Mouse (Mus musculus) heart, adult 9 months (tissue): ENCODE results near the gene Nop9.

Experiments
- DNase-seq, 2 experiments: peaks; one replicate each; pipeline ENCODE4 v3.0.0; 2022; ENCODE audit warnings: low spot score in 2 of 2

The Nop9 gene

GRCm38 (mm10) chr14:55727889-55728685 is 17.4 kb upstream of the Nop9 start:
- DNase-seq = no peak

GRCm38 (mm10) chr14:55730116-55730515 is 15.4 kb upstream of the Nop9 start:
- no peak for DNase-seq

- no peak for DNase-seq
These were observed 14.9 kb upstream of the Nop9 start for GRCm38 (mm10) chr14:55730531-55731032.

- DNase-seq = no peak
These were observed 11.6 kb upstream of the Nop9 start for GRCm38 (mm10) chr14:55733889-55734288.

- DNase-seq = no peak
These were observed 10.6 kb upstream of the Nop9 start for GRCm38 (mm10) chr14:55734869-55735268.

GRCm38 (mm10) chr14:55735334-55735733 is 10.2 kb upstream of the Nop9 start:
- no peak for DNase-seq

- no peak for DNase-seq
These were observed 9.7 kb upstream of the Nop9 start for GRCm38 (mm10) chr14:55735758-55736157.

GRCm38 (mm10) chr14:55737086-55737687 is 8.3 kb upstream of the Nop9 start:
- DNase-seq = no peak

- peak; percentile 70 to 88 for DNase-seq
These were observed 1.8 kb upstream of the Nop9 start for GRCm38 (mm10) chr14:55743711-55744110.

GRCm38 (mm10) chr14:55745861-55746237 is 356 bp downstream of the Nop9 start:
- DNase-seq = no peak

- DNase-seq = no peak
These were observed 1.8 kb downstream of the Nop9 start for GRCm38 (mm10) chr14:55747051-55747847.

GRCm38 (mm10) chr14:55757566-55757965 is 12.1 kb downstream of the Nop9 start:
- no peak for DNase-seq

GRCm38 (mm10) chr14:55758363-55758784 is 12.9 kb downstream of the Nop9 start, which contains the start of gene Cideb:
Cideb (minus strand) TSS chr14:55758458.
- peak in 1 of 2 experiments; percentile 38 for DNase-seq

- DNase-seq = peak; percentile 73 to 84
These were observed 14.7 kb downstream of the Nop9 start for GRCm38 (mm10) chr14:55760156-55760555.

- DNase-seq = no peak
These were observed 15.7 kb downstream of the Nop9 start, which contains the start of gene Ltb4r2 for GRCm38 (mm10) chr14:55761163-55761562. Ltb4r2 (plus strand) TSS chr14:55761428.

GRCm38 (mm10) chr14:55762001-55762821 is 16.7 kb downstream of the Nop9 start:
- DNase-seq = peak; percentile 32 to 36

GRCm38 (mm10) chr14:55763166-55763565 is 17.7 kb downstream of the Nop9 start:
- peak; percentile 42 to 62 for DNase-seq

- DNase-seq = no peak
These were observed 20.2 kb downstream of the Nop9 start, which contains the start of gene Ltb4r1 for GRCm38 (mm10) chr14:55765696-55766095. Ltb4r1 (plus strand) TSS chr14:55765962.

- DNase-seq = peak in 1 of 2 experiments; percentile 56
These were observed 22.3 kb downstream of the Nop9 start for GRCm38 (mm10) chr14:55767519-55768414.

GRCm38 (mm10) chr14:55768555-55768954 is 23.1 kb downstream of the Nop9 start:
- DNase-seq = no peak
